Comparison of ENCODE assay signal across 8 mouse cellular contexts in the genomic region with DNA sequence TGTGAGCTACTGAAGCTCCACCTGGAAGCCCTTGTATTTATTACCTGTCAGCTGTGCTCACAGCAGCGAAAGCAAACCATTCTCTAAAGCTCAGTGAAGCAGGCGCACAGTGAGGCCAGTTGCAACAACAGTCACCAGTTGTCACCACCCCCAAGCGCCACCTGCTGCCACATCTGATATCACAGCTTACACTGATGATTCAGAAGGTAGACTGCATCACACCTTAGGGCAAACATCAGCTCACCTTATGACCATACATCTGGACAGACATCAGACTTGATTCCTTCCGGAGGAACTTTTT.
DNase-seq lines count a peak whose midpoint lies in the region; ATAC-seq and TF ChIP-seq lines count a peak whose summit lies in the region.

No protein-coding gene starts in this region.

- no peak for TF ChIP-seq POLR2A in embryonic fibroblast, embryonic 13.5 days (IDR thresholded peaks at IDR 0.05; ENCODE audit: low read depth, low read length)
- no peak for TF ChIP-seq POLR2A in spleen, adult 2 months (IDR thresholded peaks at IDR 0.05; ENCODE audit: low read depth, low read length)

- H3K27me3 ChIP-seq in kidney, embryonic 16.5 days (ENCODE audit: insufficient read depth, low read length), result no peaks in the 10 kb centered on the region
- no peaks in the 10 kb centered on the region for H3K27me3 ChIP-seq in spleen, adult 2 months (ENCODE audit: control insufficient read depth, insufficient read depth, low read length)
- peaks cover 11% of the 10 kb centered on the region for H3K27me3 ChIP-seq in forebrain, embryonic 13.5 days

- no peak overlapping the region for H3K4me3 ChIP-seq in left cerebral cortex, adult 2 months
- no peak overlapping the region for H3K4me3 ChIP-seq in embryonic fibroblast, embryonic 13.5 days (ENCODE audit: insufficient read depth, low read length)
- no peak overlapping the region for H3K4me3 ChIP-seq in kidney, embryonic 16.5 days (ENCODE audit: low read length)
- H3K4me3 ChIP-seq in spleen, adult 2 months (ENCODE audit: extremely low read depth, insufficient read depth, insufficient read length), result no peak overlapping the region
- no peak overlapping the region for H3K4me3 ChIP-seq in forebrain, embryonic 13.5 days

- peaks cover 22% of the 10 kb centered on the region for H3K4me1 ChIP-seq in embryonic fibroblast, embryonic 13.5 days (ENCODE audit: control insufficient read depth, insufficient read depth, low read length)
- H3K4me1 ChIP-seq in kidney, embryonic 16.5 days (ENCODE audit: insufficient read depth, low read length), result peaks cover 55% of the 10 kb centered on the region
- H3K4me1 ChIP-seq in spleen, adult 2 months (ENCODE audit: control insufficient read depth, insufficient read depth, insufficient read length), result peaks cover 5% of the 10 kb centered on the region; the same call in 1 of the 2 replicates
- peaks cover 29% of the 10 kb centered on the region for H3K4me1 ChIP-seq in forebrain, embryonic 13.5 days

- ATAC-seq in kidney, embryonic 16.5 days (ENCODE audit: low FRiP score, low TSS enrichment), result no peak
- ATAC-seq in forebrain, embryonic 13.5 days, result no peak

- H3K9me3 ChIP-seq in kidney, embryonic 16.5 days (ENCODE audit: low read length), result no peaks in the 10 kb centered on the region
- no peaks in the 10 kb centered on the region for H3K9me3 ChIP-seq in forebrain, embryonic 13.5 days (replicated peaks)

- H3K4me2 ChIP-seq in kidney, embryonic 16.5 days (replicated peaks; ENCODE audit: low read depth, low read length), result peak overlapping the region; percentile 47; the same call in 1 of the 2 replicates
- no peak overlapping the region for H3K4me2 ChIP-seq in forebrain, embryonic 13.5 days

- peak; percentile 55 for TF ChIP-seq CTCF in left cerebral cortex, adult 2 months (IDR thresholded peaks at IDR 0.05)
- peak; percentile 56; the same call in 1 of the 2 replicates for TF ChIP-seq CTCF in embryonic fibroblast, embryonic 13.5 days (IDR thresholded peaks at IDR 0.05; ENCODE audit: borderline replicate concordance, insufficient read depth, low read length)
- peak; percentile 90; the same call in 1 of the 2 replicates for TF ChIP-seq CTCF in spleen, adult 2 months (IDR thresholded peaks at IDR 0.05; ENCODE audit: extremely low read depth, insufficient read depth, insufficient read length, insufficient replicate concordance)

- H3K36me3 ChIP-seq in kidney, embryonic 16.5 days (ENCODE audit: insufficient read depth, low read length), result no peaks in the 10 kb centered on the region
- H3K36me3 ChIP-seq in spleen, adult 2 months (ENCODE audit: control insufficient read depth, insufficient read depth, low read length), result no peaks in the 10 kb centered on the region
- H3K36me3 ChIP-seq in forebrain, embryonic 13.5 days (ENCODE audit: poor library complexity, severe bottlenecking), result no peaks in the 10 kb centered on the region

- no peak overlapping the region for H3K9ac ChIP-seq in kidney, embryonic 16.5 days (replicated peaks; ENCODE audit: low read length)
- no peak overlapping the region for H3K9ac ChIP-seq in forebrain, embryonic 13.5 days

- intact Hi-C loops in left cerebral cortex, adult 2 months (cut with DNase I), result loop anchor here (5.0 to 10.0 kb wide), 3 partner anchors 38 to 108 kb away; a partner anchor contains a TSS

- DNase-seq in left cerebral cortex, adult 2 months (ENCODE audit: extremely low spot score in 1 of 2, low spot score in 2 of 2), result peak in 1 of 2 experiments; percentile 36
- no peak for DNase-seq in left cerebral cortex, adult 8-10 months (ENCODE audit: low spot score in 2 of 2)
- DNase-seq in T-cell, adult 2 months (ENCODE audit: low spot score), result peak; percentile 87
- DNase-seq in lung, postnatal 25 days (ENCODE audit: low spot score), result peak; percentile 87
- peak; percentile 65 to 92 for DNase-seq in spleen, adult 2 months (ENCODE audit: low read depth in 1 of 2, low spot score in 2 of 2)

- 0 out of 2 replicates have a peak overlapping the region, but pooled peaks have one; percentile 17 for H3K27ac ChIP-seq in left cerebral cortex, adult 2 months
- peak overlapping the region; percentile 38; the same call in 1 of the 2 replicates for H3K27ac ChIP-seq in embryonic fibroblast, embryonic 13.5 days (ENCODE audit: insufficient read depth, low read length)
- no peak overlapping the region for H3K27ac ChIP-seq in kidney, embryonic 16.5 days (ENCODE audit: low read length)
- H3K27ac ChIP-seq in spleen, adult 2 months (ENCODE audit: insufficient read depth, low read length), result no peak overlapping the region
- H3K27ac ChIP-seq in forebrain, embryonic 13.5 days, result no peak overlapping the region

- 44% methylated on average over 4 of the region's 4 CpGs for whole genome bisulfite sequencing in kidney, embryonic 16.5 days
- 46% methylated on average over 4 of the region's 4 CpGs for WGBS in spleen, adult 2 months
- 54% methylated on average over 4 of the region's 4 CpGs for WGBS in forebrain, embryonic 13.5 days

Comparison
In these comparisons a context has a peak if more than half of its experiments do, and no peak if none do; other contexts are left out.
1. DNase-seq: peak in T-cell, adult 2 months (single experiment), lung, postnatal 25 days (single experiment) and spleen, adult 2 months (2 of 2); none in left cerebral cortex, adult 8-10 months (0 of 2).
2. H3K27ac ChIP-seq: peak in left cerebral cortex, adult 2 months (single experiment) and embryonic fibroblast, embryonic 13.5 days (single experiment); none in kidney, embryonic 16.5 days (single experiment), spleen, adult 2 months (single experiment) and forebrain, embryonic 13.5 days (single experiment).
3. Peak in every context shown above with its lines, with median percentiles within 50 percentile points of each other: CTCF ChIP-seq.